Mouse (Mus musculus) olfactory bulb, adult 2 months (tissue): Measurements from ENCODE around the gene Abca12.

Experiments
- CTCF ChIP-seq: fragments of 200-500 bp; IDR thresholded peaks from 2 replicates; pipeline ENCODE4 v1.5.1; 2012; ENCODE audit warnings: low read depth, mild to moderate bottlenecking, low read length, moderate library complexity; ENCODE audit not compliant: insufficient read depth
- POLR2A ChIP-seq: fragments of 200-500 bp; IDR thresholded peaks from 2 replicates; pipeline ENCODE4 v1.6.1; 2012; ENCODE audit warnings: mild to moderate bottlenecking, low read depth, low read length, moderate library complexity; ENCODE audit not compliant: insufficient read depth

- TF ChIP-seq CTCF = no peak
- no peak for TF ChIP-seq POLR2A
Measured at GRCm38 (mm10) chr1:71413114-71413513, 1.6 kb downstream of the Abca12 start.
